Mouse (Mus musculus): ENCODE results near the gene Pef1. TPM values are rescaled to one million over a fixed set of nuclear protein-coding genes. Genes with fewer than 3 reads are reported as not detected.

The Pef1 gene
- polyA plus RNA-seq, 1 experiment from 2014 or later, result 81.7 TPM

- no peak for ATAC-seq
- no peak overlapping the region for H3K4me3 ChIP-seq (ENCODE audit: low read length)
- 58% methylated on average over 3 of the region's 3 CpGs for WGBS
- H3K4me2 ChIP-seq (ENCODE audit: low read depth, low read length), result no peak overlapping the region
- no peak overlapping the region for H3K9ac ChIP-seq (ENCODE audit: low read depth, low read length)
- H3K4me1 ChIP-seq (ENCODE audit: control insufficient read depth, insufficient read depth, low read length), result no peaks in the 10 kb centered on the region
- no peak overlapping the region for H3K27ac ChIP-seq (ENCODE audit: low read length)
- H3K9me3 ChIP-seq (ENCODE audit: control insufficient read depth, low read length), result no peaks in the 10 kb centered on the region
- H3K27me3 ChIP-seq (replicated peaks; ENCODE audit: control insufficient read depth, insufficient read depth, low read length), result no peaks in the 10 kb centered on the region
- no peaks in the 10 kb centered on the region for H3K36me3 ChIP-seq (ENCODE audit: control insufficient read depth, insufficient read depth, low read length)
These were observed 31.8 kb upstream of the Pef1 start for GRCm38 (mm10) chr4:130070523-130070922.

- no peaks in the 10 kb centered on the region for H3K4me1 ChIP-seq (ENCODE audit: control insufficient read depth, insufficient read depth, low read length)
- H3K9me3 ChIP-seq (ENCODE audit: control insufficient read depth, low read length), result no peaks in the 10 kb centered on the region
- no peak overlapping the region for H3K9ac ChIP-seq (ENCODE audit: low read depth, low read length)
- no peak overlapping the region for H3K4me3 ChIP-seq (ENCODE audit: low read length)
- no peak for ATAC-seq
- H3K27me3 ChIP-seq (replicated peaks; ENCODE audit: control insufficient read depth, insufficient read depth, low read length), result no peaks in the 10 kb centered on the region
- H3K4me2 ChIP-seq (ENCODE audit: low read depth, low read length), result no peak overlapping the region
- no peaks in the 10 kb centered on the region for H3K36me3 ChIP-seq (ENCODE audit: control insufficient read depth, insufficient read depth, low read length)
- no peak overlapping the region for H3K27ac ChIP-seq (ENCODE audit: low read length)
- WGBS, result 95% methylated on average over 2 of the region's 2 CpGs
These were observed 30.6 kb upstream of the Pef1 start for GRCm38 (mm10) chr4:130071758-130072157.

GRCm38 (mm10) chr4:130073367-130073766 is 29.0 kb upstream of the Pef1 start:
- H3K4me2 ChIP-seq (ENCODE audit: low read depth, low read length), result no peak overlapping the region
- no peak overlapping the region for H3K4me3 ChIP-seq (ENCODE audit: low read length)
- 88% methylated on average over 4 of the region's 4 CpGs for WGBS
- no peaks in the 10 kb centered on the region; the same call in 1 of the 2 replicates for H3K27me3 ChIP-seq (replicated peaks; ENCODE audit: control insufficient read depth, insufficient read depth, low read length)
- no peak overlapping the region for H3K27ac ChIP-seq (ENCODE audit: low read length)
- no peaks in the 10 kb centered on the region for H3K4me1 ChIP-seq (ENCODE audit: control insufficient read depth, insufficient read depth, low read length)
- H3K36me3 ChIP-seq (ENCODE audit: control insufficient read depth, insufficient read depth, low read length), result no peaks in the 10 kb centered on the region
- H3K9ac ChIP-seq (ENCODE audit: low read depth, low read length), result no peak overlapping the region
- H3K9me3 ChIP-seq (ENCODE audit: control insufficient read depth, low read length), result no peaks in the 10 kb centered on the region
- ATAC-seq, result no peak

GRCm38 (mm10) chr4:130074761-130075515 is 27.4 kb upstream of the Pef1 start:
- H3K4me2 ChIP-seq (ENCODE audit: low read depth, low read length), result no peak overlapping the region
- no peak overlapping the region for H3K9ac ChIP-seq (ENCODE audit: low read depth, low read length)
- H3K27ac ChIP-seq (ENCODE audit: low read length), result no peak overlapping the region
- H3K9me3 ChIP-seq (ENCODE audit: control insufficient read depth, low read length), result no peaks in the 10 kb centered on the region
- no peaks in the 10 kb centered on the region for H3K4me1 ChIP-seq (ENCODE audit: control insufficient read depth, insufficient read depth, low read length)
- H3K27me3 ChIP-seq (replicated peaks; ENCODE audit: control insufficient read depth, insufficient read depth, low read length), result no peaks in the 10 kb centered on the region; the same call in 1 of the 2 replicates
- H3K36me3 ChIP-seq (ENCODE audit: control insufficient read depth, insufficient read depth, low read length), result no peaks in the 10 kb centered on the region
- 64% methylated on average over 17 of the region's 17 CpGs for WGBS
- ATAC-seq, result no peak
- no peak overlapping the region for H3K4me3 ChIP-seq (ENCODE audit: low read length)

DNA sequence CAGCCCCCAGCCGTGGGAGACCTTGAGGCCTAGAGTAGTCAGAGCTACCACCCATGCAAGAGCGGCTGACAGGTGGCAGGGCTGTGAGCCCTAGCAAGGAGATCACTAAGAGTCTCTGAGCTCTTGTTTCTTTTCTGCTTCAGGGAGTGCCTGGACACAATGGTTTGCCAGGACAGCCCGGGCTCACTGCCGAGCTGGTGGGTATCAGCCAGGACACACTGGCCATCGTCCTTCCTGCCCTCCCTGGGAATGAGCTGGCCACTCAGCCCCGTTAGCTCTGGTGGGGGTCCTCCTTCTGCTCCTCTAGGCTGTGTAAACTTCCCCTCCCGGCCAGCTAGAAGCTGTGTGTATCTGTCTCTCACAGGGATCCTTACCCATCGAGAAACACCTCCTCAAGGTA is 25.5 kb upstream of the Pef1 start:
- ATAC-seq, result no peak
- Histone ChIP-seq H3K4me3 (ENCODE audit: low read length) (no peak overlapping the region), H3K4me2 (ENCODE audit: low read depth, low read length) (no peak overlapping the region), H3K27me3 (replicated peaks; ENCODE audit: control insufficient read depth, insufficient read depth, low read length) (no peaks in the 10 kb centered on the region; the same call in 1 of the 2 replicates), H3K9me3 (ENCODE audit: control insufficient read depth, low read length) (no peaks in the 10 kb centered on the region), H3K27ac (ENCODE audit: low read length) (no peak overlapping the region), H3K4me1 (ENCODE audit: control insufficient read depth, insufficient read depth, low read length) (no peaks in the 10 kb centered on the region), H3K36me3 (ENCODE audit: control insufficient read depth, insufficient read depth, low read length) (no peaks in the 10 kb centered on the region), H3K9ac (ENCODE audit: low read depth, low read length) (no peak overlapping the region)
- 51% methylated on average over 8 of the region's 8 CpGs for WGBS

- peak; percentile 14; the same call in 1 of the 2 replicates for ATAC-seq
- Histone ChIP-seq H3K36me3 (ENCODE audit: control insufficient read depth, insufficient read depth, low read length) (no peaks in the 10 kb centered on the region), H3K4me2 (ENCODE audit: low read depth, low read length) (no peak overlapping the region), H3K9ac (ENCODE audit: low read depth, low read length) (no peak overlapping the region), H3K9me3 (ENCODE audit: control insufficient read depth, low read length) (no peaks in the 10 kb centered on the region), H3K4me3 (ENCODE audit: low read length) (no peak overlapping the region), H3K27me3 (replicated peaks; ENCODE audit: control insufficient read depth, insufficient read depth, low read length) (no peaks in the 10 kb centered on the region; the same call in 1 of the 2 replicates), H3K27ac (ENCODE audit: low read length) (no peak overlapping the region), H3K4me1 (ENCODE audit: control insufficient read depth, insufficient read depth, low read length) (no peaks in the 10 kb centered on the region)
- WGBS, result 62% methylated on average over 17 of the region's 17 CpGs
These were observed 23.4 kb upstream of the Pef1 start for GRCm38 (mm10) chr4:130078816-130079485.

GRCm38 (mm10) chr4:130079521-130079920 is 22.8 kb upstream of the Pef1 start:
- 42% methylated on average over 3 of the region's 3 CpGs for WGBS
- no peak overlapping the region for H3K27ac ChIP-seq (ENCODE audit: low read length)
- no peaks in the 10 kb centered on the region; the same call in 1 of the 2 replicates for H3K27me3 ChIP-seq (replicated peaks; ENCODE audit: control insufficient read depth, insufficient read depth, low read length)
- ATAC-seq, result no peak
- H3K9ac ChIP-seq (ENCODE audit: low read depth, low read length), result no peak overlapping the region
- H3K9me3 ChIP-seq (ENCODE audit: control insufficient read depth, low read length), result no peaks in the 10 kb centered on the region
- no peaks in the 10 kb centered on the region for H3K4me1 ChIP-seq (ENCODE audit: control insufficient read depth, insufficient read depth, low read length)
- H3K36me3 ChIP-seq (ENCODE audit: control insufficient read depth, insufficient read depth, low read length), result no peaks in the 10 kb centered on the region
- H3K4me3 ChIP-seq (ENCODE audit: low read length), result no peak overlapping the region
- H3K4me2 ChIP-seq (ENCODE audit: low read depth, low read length), result no peak overlapping the region

DNA sequence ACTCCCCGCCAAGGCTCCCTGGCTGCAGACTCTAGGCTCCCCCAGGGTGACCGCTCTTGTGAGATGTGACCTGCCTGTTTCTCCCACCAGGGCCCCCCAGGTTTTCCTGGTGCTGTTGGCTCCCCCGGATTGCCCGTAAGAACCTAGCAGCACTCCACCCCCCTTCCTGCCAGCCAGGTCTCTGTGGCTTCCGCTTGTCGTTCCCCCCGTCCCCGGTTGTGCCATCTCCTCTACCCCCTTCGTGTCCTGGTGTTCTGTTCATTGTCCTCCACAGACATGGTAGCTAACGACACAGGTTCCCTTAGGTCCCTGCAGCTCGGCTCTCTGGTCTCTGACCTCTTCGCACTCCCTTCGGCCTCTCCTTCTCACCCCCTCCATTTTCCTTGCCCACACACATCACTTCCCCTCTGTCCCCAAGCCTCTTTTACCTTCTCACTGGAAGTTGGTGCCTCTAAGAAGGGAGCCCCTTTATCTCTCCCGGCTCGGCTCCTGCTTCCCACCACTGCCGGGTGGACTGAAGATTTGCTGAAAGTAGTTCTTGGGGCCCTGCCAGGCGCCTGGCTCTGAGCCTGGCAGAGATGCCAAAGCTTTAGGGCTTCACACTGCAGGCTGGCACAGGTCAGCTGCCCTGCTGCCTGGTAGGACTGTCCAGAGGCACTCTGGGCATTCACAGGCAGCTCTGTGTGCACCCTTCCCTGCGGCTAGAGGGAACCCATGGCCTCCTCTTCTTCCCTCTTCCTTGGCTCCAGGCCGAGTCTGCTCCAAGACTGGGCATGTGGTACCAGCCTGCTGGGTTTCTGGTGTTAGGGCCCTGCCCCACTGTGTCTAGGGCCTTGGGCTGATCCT is 20.8 kb upstream of the Pef1 start:
- H3K9me3 ChIP-seq (ENCODE audit: control insufficient read depth, low read length), result no peaks in the 10 kb centered on the region
- H3K36me3 ChIP-seq (ENCODE audit: control insufficient read depth, insufficient read depth, low read length), result no peaks in the 10 kb centered on the region
- ATAC-seq, result no peak
- no peaks in the 10 kb centered on the region for H3K4me1 ChIP-seq (ENCODE audit: control insufficient read depth, insufficient read depth, low read length)
- 69% methylated on average over 19 of the region's 19 CpGs for WGBS
- H3K9ac ChIP-seq (ENCODE audit: low read depth, low read length), result no peak overlapping the region
- no peak overlapping the region for H3K4me3 ChIP-seq (ENCODE audit: low read length)
- no peaks in the 10 kb centered on the region; the same call in 1 of the 2 replicates for H3K27me3 ChIP-seq (replicated peaks; ENCODE audit: control insufficient read depth, insufficient read depth, low read length)
- no peak overlapping the region for H3K4me2 ChIP-seq (ENCODE audit: low read depth, low read length)
- H3K27ac ChIP-seq (ENCODE audit: low read length), result no peak overlapping the region

- Histone ChIP-seq H3K36me3 (ENCODE audit: control insufficient read depth, insufficient read depth, low read length) (no peaks in the 10 kb centered on the region), H3K9me3 (ENCODE audit: control insufficient read depth, low read length) (no peaks in the 10 kb centered on the region), H3K4me1 (ENCODE audit: control insufficient read depth, insufficient read depth, low read length) (no peaks in the 10 kb centered on the region), H3K4me3 (ENCODE audit: low read length) (no peak overlapping the region), H3K9ac (ENCODE audit: low read depth, low read length) (no peak overlapping the region), H3K4me2 (ENCODE audit: low read depth, low read length) (no peak overlapping the region), H3K27me3 (replicated peaks; ENCODE audit: control insufficient read depth, insufficient read depth, low read length) (no peaks in the 10 kb centered on the region; the same call in 1 of the 2 replicates), H3K27ac (ENCODE audit: low read length) (no peak overlapping the region)
- no peak for ATAC-seq
- WGBS, result 45% methylated on average over 9 of the region's 9 CpGs
These were observed 20.1 kb upstream of the Pef1 start for GRCm38 (mm10) chr4:130082211-130082610.

Measured in intestine, embryonic 16.5 days (tissue).